ENCODE assay signal across 8 mouse cellular contexts in the genomic region with DNA sequence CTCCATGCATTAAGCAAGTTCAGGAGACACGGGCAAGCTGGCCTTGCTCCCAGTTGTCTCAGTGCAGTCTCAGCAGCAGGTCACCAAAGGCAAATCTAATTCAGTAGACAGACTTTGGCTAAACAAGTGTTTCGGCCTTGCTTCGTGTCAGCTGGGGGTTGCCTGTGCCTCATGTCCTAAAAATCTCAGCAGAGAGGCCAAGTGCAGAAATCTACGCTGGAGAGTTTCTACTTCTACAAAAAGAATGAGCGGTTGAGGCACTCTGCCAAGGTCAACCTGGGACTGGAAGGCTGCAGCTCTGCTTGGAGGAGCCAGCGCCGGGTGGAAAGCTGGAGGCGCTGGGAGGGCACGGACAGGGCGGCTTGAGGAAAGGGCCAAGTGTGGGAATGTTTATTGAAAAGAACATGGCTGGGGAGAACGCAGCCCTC.
DNase-seq lines count a peak whose midpoint lies in the region; ATAC-seq and TF ChIP-seq lines count a peak whose summit lies in the region.

No protein-coding gene starts in this region.

- H3K4me2 ChIP-seq in forebrain, embryonic 14.5 days (ENCODE audit: low read length) = no peak overlapping the region
- no peak overlapping the region for H3K4me2 ChIP-seq in forebrain, embryonic 15.5 days (replicated peaks)

- no peak overlapping the region for H3K27ac ChIP-seq in forebrain, embryonic 14.5 days (ENCODE audit: low read depth, low read length)
- no peak overlapping the region for H3K27ac ChIP-seq in forebrain, embryonic 15.5 days (replicated peaks)
- no peak overlapping the region; the same call in 1 of the 2 replicates for H3K27ac ChIP-seq in liver, adult 2 months (replicated peaks; ENCODE audit: insufficient read depth, low read depth, low read length)

- TF ChIP-seq CTCF in liver, adult 2 months (IDR thresholded peaks at IDR 0.05; ENCODE audit: low read depth, low read length) = no peak

- H3K9ac ChIP-seq in forebrain, embryonic 14.5 days (ENCODE audit: low read length) = no peak overlapping the region
- H3K9ac ChIP-seq in forebrain, embryonic 15.5 days (replicated peaks) = no peak overlapping the region
- no peak overlapping the region for H3K9ac ChIP-seq in liver, adult 2 months (ENCODE audit: low read depth, low read length)

- no peak for ATAC-seq in forebrain, embryonic 14.5 days
- ATAC-seq in forebrain, embryonic 15.5 days (replicated peaks) = no peak

- H3K9me3 ChIP-seq in forebrain, embryonic 14.5 days (replicated peaks; ENCODE audit: control insufficient read depth, low read length) = no peaks in the 10 kb centered on the region
- H3K9me3 ChIP-seq in forebrain, embryonic 15.5 days = no peaks in the 10 kb centered on the region

- H3K79me2 ChIP-seq in liver, adult 2 months (ENCODE audit: control insufficient read depth, insufficient read depth, low read length) = no peaks in the 10 kb centered on the region

- H3K4me1 ChIP-seq in forebrain, embryonic 14.5 days (ENCODE audit: control insufficient read depth, insufficient read depth, low read length) = no peaks in the 10 kb centered on the region
- no peaks in the 10 kb centered on the region for H3K4me1 ChIP-seq in forebrain, embryonic 15.5 days
- no peaks in the 10 kb centered on the region for H3K4me1 ChIP-seq in liver, adult 2 months (ENCODE audit: control insufficient read depth, insufficient read depth, low read length)

- 75% methylated on average over 11 of the region's 11 CpGs for WGBS in forebrain, embryonic 14.5 days
- WGBS in forebrain, embryonic 15.5 days = 75% methylated on average over 11 of the region's 11 CpGs
- WGBS in liver, adult 2 months = 61% methylated on average over 11 of the region's 11 CpGs

- H3K27me3 ChIP-seq in forebrain, embryonic 14.5 days (replicated peaks; ENCODE audit: control insufficient read depth, insufficient read depth, low read length) = 0 out of 2 replicates have a peak, but pooled peaks cover 1% of the 10 kb centered on the region
- H3K27me3 ChIP-seq in forebrain, embryonic 15.5 days = 0 out of 2 replicates have a peak, but pooled peaks cover 3% of the 10 kb centered on the region
- no peaks in the 10 kb centered on the region for H3K27me3 ChIP-seq in liver, adult 2 months (ENCODE audit: control insufficient read depth, insufficient read depth, low read length)

- peak; percentile 28 for DNase-seq in forebrain, embryonic 14.5 days (ENCODE audit: low spot score)
- DNase-seq in NIH3T3 (ENCODE audit: low read depth) = peak; percentile 96
- DNase-seq in fat pad, adult 2 months (ENCODE audit: extremely low read depth, low read depth, low spot score) = peak; percentile 14
- peak; percentile 88 for DNase-seq in heart, postnatal 4 days
- peak; percentile 38 for DNase-seq in liver, adult 2 months (ENCODE audit: extremely low read depth, low read depth, low spot score)
- DNase-seq in yolk sac, embryonic 10.5 days (ENCODE audit: low spot score) = peak; percentile 26
- no peak for DNase-seq in thymus, postnatal 14 days

- no peak for TF ChIP-seq POLR2A in liver, adult 2 months (IDR thresholded peaks at IDR 0.05; ENCODE audit: extremely low read depth, insufficient read depth, low read length)

- H3K36me3 ChIP-seq in forebrain, embryonic 14.5 days (ENCODE audit: control insufficient read depth, insufficient read depth, low read length) = no peaks in the 10 kb centered on the region
- no peaks in the 10 kb centered on the region for H3K36me3 ChIP-seq in forebrain, embryonic 15.5 days
- H3K36me3 ChIP-seq in liver, adult 2 months (ENCODE audit: control insufficient read depth, insufficient read depth, low read length) = no peaks in the 10 kb centered on the region

- no peak overlapping the region for H3K4me3 ChIP-seq in forebrain, embryonic 14.5 days (ENCODE audit: low read depth, low read length)
- H3K4me3 ChIP-seq in forebrain, embryonic 15.5 days = no peak overlapping the region
- no peak overlapping the region for H3K4me3 ChIP-seq in liver, adult 2 months (ENCODE audit: insufficient read depth, low read depth, low read length)
